Mouse (Mus musculus) left cerebral cortex, postnatal 36 days (tissue): ENCODE data around the gene Lrp5. TPM values are rescaled to one million over a fixed set of nuclear protein-coding genes. Genes with fewer than 3 reads are reported as not detected.

Experiments
- total RNA-seq, 2 experiments: library from RNA; stranded (reverse); gene quantifications; 2 replicates each; pipeline ENCODE4 v1.2.3; 2021

Lrp5 gene
- total RNA-seq, 2 experiments from 2014 or later = 9.1 to 9.2 TPM

Other genes with a start within 250 kb of the Lrp5 start
- gene Ppp6r3, start 110.8 kb downstream of the Lrp5 start, total RNA-seq = 10 to 100 TPM; 73.8 to 81.5 TPM
- gene 1810055G02Rik, start 21.7 kb upstream of the Lrp5 start, total RNA-seq = 10 to 100 TPM; 32.7 to 33.5 TPM
- 10 to 100 TPM; 44.1 to 63.0 TPM for gene Kmt5b, start 80.9 kb upstream of the Lrp5 start, total RNA-seq
- 100 to 1,000 TPM in 1 of 2 experiments, 10 to 100 TPM in 1; 66.7 to 108 TPM for gene Chka, start 165.2 kb upstream of the Lrp5 start, total RNA-seq
- gene Tcirg1, start 220.6 kb upstream of the Lrp5 start, total RNA-seq = 10 to 100 TPM; 15.7 to 19.6 TPM
- gene Ndufs8, start 226.2 kb upstream of the Lrp5 start, total RNA-seq = 100 to 1,000 TPM; 137 to 152 TPM
- gene Aldh3b1, start 243.2 kb upstream of the Lrp5 start, total RNA-seq = 1 to 10 TPM; 2.6 to 3.8 TPM
- 10 to 100 TPM; 16.2 to 16.5 TPM for gene Unc93b1, start 248.6 kb upstream of the Lrp5 start, total RNA-seq